Mouse (Mus musculus): ENCODE data around the gene Cemip2. TPM values are rescaled to one million over a fixed set of nuclear protein-coding genes. Genes with fewer than 3 reads are reported as not detected.

Gene Cemip2
- polyA plus RNA-seq, 1 experiment from 2014 or later = 51.7 TPM

GRCm38 (mm10) chr19:21825128-21825885 is 47.2 kb downstream of the Cemip2 start:
- H3K36me3 ChIP-seq = peaks cover 85% of the 10 kb centered on the region
- no peaks in the 10 kb centered on the region for H3K27me3 ChIP-seq (ENCODE audit: low read depth, poor library complexity, severe bottlenecking)
- no peaks in the 10 kb centered on the region for H3K4me1 ChIP-seq
- H3K9me3 ChIP-seq (replicated peaks) = no peaks in the 10 kb centered on the region
- no peak overlapping the region for H3K27ac ChIP-seq
- no peak for DNase-seq (ENCODE audit: low spot score)
- no peak overlapping the region for H3K4me3 ChIP-seq
- 87% methylated on average over 4 of the region's 4 CpGs for WGBS

- H3K27ac ChIP-seq = peak overlapping the region; percentile 27; the same call in 1 of the 2 replicates
- no peaks in the 10 kb centered on the region for H3K9me3 ChIP-seq (replicated peaks)
- H3K4me1 ChIP-seq = 0 out of 2 replicates have a peak, but pooled peaks cover 3% of the 10 kb centered on the region
- 76% methylated on average over 12 of the region's 12 CpGs for WGBS
- no peak overlapping the region for H3K4me3 ChIP-seq
- no peak for DNase-seq (ENCODE audit: low spot score)
- no peaks in the 10 kb centered on the region for H3K27me3 ChIP-seq (ENCODE audit: low read depth, poor library complexity, severe bottlenecking)
- H3K36me3 ChIP-seq = peaks cover 87% of the 10 kb centered on the region
These were observed 55.4 kb downstream of the Cemip2 start for GRCm38 (mm10) chr19:21833416-21833992.

- Histone ChIP-seq H3K4me1 (0 out of 2 replicates have a peak, but pooled peaks cover 3% of the 10 kb centered on the region), H3K9me3 (replicated peaks) (no peaks in the 10 kb centered on the region), H3K36me3 (peaks cover 86% of the 10 kb centered on the region), H3K27me3 (ENCODE audit: low read depth, poor library complexity, severe bottlenecking) (no peaks in the 10 kb centered on the region), H3K4me3 (no peak overlapping the region), H3K27ac (no peak overlapping the region)
- no peak for DNase-seq (ENCODE audit: low spot score)
- WGBS = 92% methylated on average over 7 of the region's 7 CpGs
These were observed 56.8 kb downstream of the Cemip2 start for GRCm38 (mm10) chr19:21834952-21835351.

- H3K27ac ChIP-seq = no peak overlapping the region
- H3K4me3 ChIP-seq = no peak overlapping the region
- WGBS = 94% methylated on average over 10 of the region's 10 CpGs
- DNase-seq (ENCODE audit: low spot score) = no peak
- no peaks in the 10 kb centered on the region for H3K9me3 ChIP-seq (replicated peaks)
- H3K36me3 ChIP-seq = peaks cover 94% of the 10 kb centered on the region
- no peaks in the 10 kb centered on the region for H3K4me1 ChIP-seq
- H3K27me3 ChIP-seq (ENCODE audit: low read depth, poor library complexity, severe bottlenecking) = no peaks in the 10 kb centered on the region
These were observed 72.6 kb downstream of the Cemip2 start for GRCm38 (mm10) chr19:21850721-21851120.

- Histone ChIP-seq H3K4me3 (no peak overlapping the region), H3K4me1 (no peaks in the 10 kb centered on the region), H3K9me3 (replicated peaks) (no peaks in the 10 kb centered on the region), H3K27me3 (ENCODE audit: low read depth, poor library complexity, severe bottlenecking) (no peaks in the 10 kb centered on the region), H3K27ac (no peak overlapping the region), H3K36me3 (peaks cover 86% of the 10 kb centered on the region)
- no peak for DNase-seq (ENCODE audit: low spot score)
- WGBS = 91% methylated on average over 5 of the region's 5 CpGs
These were observed 76.5 kb downstream of the Cemip2 start for GRCm38 (mm10) chr19:21854526-21855228.

GRCm38 (mm10) chr19:21855421-21856128 is 77.4 kb downstream of the Cemip2 start:
- Histone ChIP-seq H3K36me3 (peaks cover 81% of the 10 kb centered on the region), H3K27ac (no peak overlapping the region), H3K9me3 (replicated peaks) (no peaks in the 10 kb centered on the region), H3K4me3 (no peak overlapping the region), H3K27me3 (ENCODE audit: low read depth, poor library complexity, severe bottlenecking) (no peaks in the 10 kb centered on the region), H3K4me1 (no peaks in the 10 kb centered on the region)
- DNase-seq (ENCODE audit: low spot score) = no peak
- 95% methylated on average over 8 of the region's 8 CpGs for WGBS

- Histone ChIP-seq H3K9me3 (replicated peaks) (no peaks in the 10 kb centered on the region), H3K36me3 (peaks cover 51% of the 10 kb centered on the region), H3K27ac (no peak overlapping the region), H3K27me3 (ENCODE audit: low read depth, poor library complexity, severe bottlenecking) (no peaks in the 10 kb centered on the region), H3K4me1 (0 out of 2 replicates have a peak, but pooled peaks cover 3% of the 10 kb centered on the region), H3K4me3 (no peak overlapping the region)
- 71% methylated on average over 12 of the region's 12 CpGs for WGBS
- DNase-seq (ENCODE audit: low spot score) = no peak
These were observed 80.8 kb downstream of the Cemip2 start for GRCm38 (mm10) chr19:21858846-21859521.

- no peaks in the 10 kb centered on the region for H3K27me3 ChIP-seq (ENCODE audit: low read depth, poor library complexity, severe bottlenecking)
- DNase-seq (ENCODE audit: low spot score) = no peak
- no peak overlapping the region for H3K4me3 ChIP-seq
- no peak overlapping the region for H3K27ac ChIP-seq
- H3K4me1 ChIP-seq = 0 out of 2 replicates have a peak, but pooled peaks cover 3% of the 10 kb centered on the region
- H3K9me3 ChIP-seq (replicated peaks) = no peaks in the 10 kb centered on the region
- peaks cover 39% of the 10 kb centered on the region for H3K36me3 ChIP-seq
- WGBS = 82% methylated on average over 5 of the region's 5 CpGs
These were observed 82.0 kb downstream of the Cemip2 start for GRCm38 (mm10) chr19:21860132-21860531.

- DNase-seq (ENCODE audit: low spot score) = no peak
- H3K4me1 ChIP-seq = 0 out of 2 replicates have a peak, but pooled peaks cover 4% of the 10 kb centered on the region
- no peak overlapping the region for H3K27ac ChIP-seq
- no peaks in the 10 kb centered on the region for H3K9me3 ChIP-seq (replicated peaks)
- no peak overlapping the region for H3K4me3 ChIP-seq
- WGBS = 94% methylated on average over 6 of the region's 6 CpGs
- no peaks in the 10 kb centered on the region for H3K27me3 ChIP-seq (ENCODE audit: low read depth, poor library complexity, severe bottlenecking)
- H3K36me3 ChIP-seq = peaks cover 33% of the 10 kb centered on the region
These were observed 82.8 kb downstream of the Cemip2 start for GRCm38 (mm10) chr19:21860894-21861293.

- 87% methylated on average over 5 of the region's 5 CpGs for WGBS
- Histone ChIP-seq H3K4me3 (no peak overlapping the region), H3K27me3 (ENCODE audit: low read depth, poor library complexity, severe bottlenecking) (no peaks in the 10 kb centered on the region), H3K9me3 (replicated peaks) (no peaks in the 10 kb centered on the region), H3K4me1 (peaks cover 7% of the 10 kb centered on the region; the same call in 1 of the 2 replicates), H3K36me3 (peaks cover 18% of the 10 kb centered on the region), H3K27ac (no peak overlapping the region)
- no peak for DNase-seq (ENCODE audit: low spot score)
These were observed 84.3 kb downstream of the Cemip2 start for GRCm38 (mm10) chr19:21862289-21862990.

- no peak overlapping the region for H3K27ac ChIP-seq
- peaks cover 7% of the 10 kb centered on the region; the same call in 1 of the 2 replicates for H3K4me1 ChIP-seq
- H3K4me3 ChIP-seq = no peak overlapping the region
- peaks cover 14% of the 10 kb centered on the region for H3K36me3 ChIP-seq
- WGBS = 89% methylated on average over 9 of the region's 9 CpGs
- H3K9me3 ChIP-seq (replicated peaks) = no peaks in the 10 kb centered on the region
- DNase-seq (ENCODE audit: low spot score) = no peak
- H3K27me3 ChIP-seq (ENCODE audit: low read depth, poor library complexity, severe bottlenecking) = no peaks in the 10 kb centered on the region
These were observed 85.1 kb downstream of the Cemip2 start for GRCm38 (mm10) chr19:21862991-21863931.

Data from limb, embryonic 10.5 days (tissue).